Mouse (Mus musculus): ENCODE data around the gene Stard10. TPM values are rescaled to one million over a fixed set of nuclear protein-coding genes. Genes with fewer than 3 reads are reported as not detected.

Gene Stard10
- 10 to 100 TPM; 12.5 to 19.7 TPM for total RNA-seq (2023)

DNA sequence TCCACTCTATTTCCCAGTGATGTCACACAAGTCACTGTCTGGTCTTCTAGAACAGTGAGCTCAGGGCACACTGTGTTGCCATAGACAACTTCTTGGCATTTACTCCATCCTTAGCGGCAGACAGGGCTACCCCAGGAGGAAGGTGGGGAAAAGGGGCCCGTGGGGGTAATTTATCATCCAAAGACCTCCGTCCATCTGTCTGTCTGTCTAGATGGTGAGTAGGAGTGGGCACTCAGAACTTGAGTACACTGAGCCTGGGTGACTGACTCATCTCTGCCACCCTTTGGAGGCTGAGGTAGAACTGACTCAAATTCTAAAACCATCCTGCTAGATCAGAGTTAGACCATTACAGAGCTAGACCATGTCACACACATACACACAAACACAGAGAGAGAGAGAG is at the start of gene Stard10:
Stard10 (plus strand) TSS at position 73 of the 400 bp plus-strand sequence.

DNA sequence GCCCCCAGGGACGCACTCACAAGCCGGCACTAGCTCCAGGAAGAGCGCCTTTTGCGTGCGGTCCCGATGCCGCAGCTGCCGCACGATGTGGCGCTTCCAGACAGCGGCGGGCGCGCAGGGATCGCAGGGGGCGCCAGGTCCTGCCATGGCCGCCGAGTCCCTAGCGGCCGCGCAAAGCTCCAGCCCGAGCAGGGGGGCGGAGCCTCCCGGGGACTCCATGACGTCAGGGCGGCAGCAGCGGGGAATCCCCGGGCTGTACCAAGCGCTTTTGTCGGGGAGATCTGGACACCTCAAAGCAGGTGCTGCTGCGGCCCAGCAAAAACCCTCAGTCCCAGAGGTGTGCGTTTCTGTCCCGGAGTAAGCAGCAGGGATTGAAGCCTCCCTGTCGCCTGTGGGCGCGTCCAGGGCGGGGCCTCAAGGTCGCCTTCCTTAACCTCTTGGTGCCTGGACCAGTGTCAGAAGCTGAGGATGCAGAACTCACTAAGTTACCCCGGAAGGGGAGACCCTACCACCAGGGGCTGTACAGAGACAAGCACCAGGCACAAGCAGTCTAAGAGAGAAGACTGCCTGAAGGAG is 14.9 kb upstream of the Stard10 start, which contains the start of gene Atg16l2:
Atg16l2 (minus strand) TSS at position 371 of the 576 bp plus-strand sequence.

DNA sequence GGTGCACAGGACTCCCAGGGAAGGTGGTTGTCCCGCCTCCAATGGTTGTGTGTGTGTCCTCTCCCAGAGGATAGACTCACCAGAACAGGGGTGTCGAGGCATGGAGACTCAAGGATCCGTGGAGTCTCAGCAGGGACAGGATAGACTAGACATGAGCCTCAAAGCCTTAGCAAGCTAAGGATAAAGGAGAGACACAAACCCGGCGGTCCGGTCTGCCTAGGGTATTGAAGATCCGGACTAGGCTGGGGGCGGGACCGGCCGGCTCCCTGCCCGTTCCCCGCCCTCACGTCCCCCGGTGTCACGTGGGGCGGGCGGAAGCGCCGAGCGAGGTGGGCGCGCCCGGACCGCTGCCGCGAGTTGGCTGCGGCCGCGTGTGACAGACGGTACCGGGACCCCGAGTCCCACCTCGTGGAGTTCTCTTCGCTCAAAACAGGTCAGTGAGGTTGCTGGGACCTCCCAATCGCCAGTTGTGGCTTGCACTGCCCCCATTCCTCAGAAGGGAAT is 30.9 kb downstream of the Stard10 start, which contains the start of gene Arap1:
Arap1 (plus strand) TSS at position 301 of the 504 bp plus-strand sequence.

Other genes starting within 250 kb of the Stard10 start
- gene Fchsd2, start 224.2 kb upstream of the Stard10 start, total RNA-seq (2023), result 10 to 100 TPM; 18.6 to 21.0 TPM
- 10 to 100 TPM; 77.9 to 81.6 TPM for gene Atg16l2, start 14.8 kb upstream of the Stard10 start, total RNA-seq (2023)
- 100 to 1,000 TPM; 396 to 404 TPM for gene Arap1, start 31.0 kb downstream of the Stard10 start, total RNA-seq (2023)
- gene Gm45837, start 93.8 kb downstream of the Stard10 start, total RNA-seq (2023), result 10 to 100 TPM; 77.5 to 85.1 TPM
- gene Pde2a, start 104.6 kb downstream of the Stard10 start, total RNA-seq (2023), result 100 to 1,000 TPM; 174 to 205 TPM